Mouse (Mus musculus) cerebellum, postnatal 4 days (tissue): Measurements from ENCODE around the gene Map2k6.

Experiments
- DNase-seq, 2 experiments: peaks; one replicate each; pipeline ENCODE4 v3.0.0; 2022; ENCODE audit warnings: low spot score in 2 of 2, mixed read lengths in 1 of 2

The Map2k6 gene

GRCm38 (mm10) chr11:110403602-110404001 is 4.7 kb downstream of the Map2k6 start:
- DNase-seq: no peak

DNA sequence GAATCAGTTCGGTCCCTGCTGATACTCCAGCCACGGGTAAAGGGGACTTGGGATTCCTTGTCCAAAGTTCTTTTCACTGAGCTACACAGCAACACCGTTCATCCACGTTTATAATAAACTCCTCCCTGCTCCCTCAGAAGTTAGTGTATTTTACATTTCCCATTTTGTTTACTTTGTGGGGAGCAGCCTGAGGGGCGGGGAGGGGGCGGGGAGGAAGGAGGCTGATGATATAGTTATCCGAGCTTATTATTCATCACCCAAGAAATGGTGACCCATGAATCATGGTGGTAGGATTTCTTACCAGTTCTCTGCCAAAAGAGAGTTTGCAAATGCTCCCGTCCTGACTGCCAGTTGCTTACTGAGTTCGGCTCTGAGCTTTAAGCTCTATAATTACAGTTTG is 6.7 kb downstream of the Map2k6 start:
- no peak for DNase-seq

GRCm38 (mm10) chr11:110409131-110409530 is 10.2 kb downstream of the Map2k6 start:
- no peak for DNase-seq

DNA sequence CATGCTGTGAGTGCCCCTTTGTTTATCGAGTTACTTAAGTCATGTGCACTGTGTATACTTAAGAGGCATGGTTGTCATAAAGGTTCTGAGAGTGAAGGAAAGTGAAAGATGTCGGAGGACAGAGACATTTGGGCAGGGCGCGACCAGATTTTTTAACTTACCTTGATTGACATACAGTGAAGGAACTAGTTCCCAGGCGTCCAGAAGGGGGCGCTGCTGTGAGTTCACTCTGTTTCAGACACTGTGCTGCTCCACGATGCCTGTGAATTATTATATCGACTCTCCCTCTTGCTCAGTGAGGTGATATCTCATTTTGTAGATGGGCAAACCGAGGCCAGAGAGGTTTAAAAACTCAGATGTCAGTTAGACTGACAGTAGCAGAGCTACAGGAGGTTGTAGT is 10.9 kb downstream of the Map2k6 start:
- no peak for DNase-seq

GRCm38 (mm10) chr11:110411596-110411995 is 12.7 kb downstream of the Map2k6 start:
- DNase-seq: no peak

GRCm38 (mm10) chr11:110414263-110414662 is 15.3 kb downstream of the Map2k6 start:
- no peak for DNase-seq

DNA sequence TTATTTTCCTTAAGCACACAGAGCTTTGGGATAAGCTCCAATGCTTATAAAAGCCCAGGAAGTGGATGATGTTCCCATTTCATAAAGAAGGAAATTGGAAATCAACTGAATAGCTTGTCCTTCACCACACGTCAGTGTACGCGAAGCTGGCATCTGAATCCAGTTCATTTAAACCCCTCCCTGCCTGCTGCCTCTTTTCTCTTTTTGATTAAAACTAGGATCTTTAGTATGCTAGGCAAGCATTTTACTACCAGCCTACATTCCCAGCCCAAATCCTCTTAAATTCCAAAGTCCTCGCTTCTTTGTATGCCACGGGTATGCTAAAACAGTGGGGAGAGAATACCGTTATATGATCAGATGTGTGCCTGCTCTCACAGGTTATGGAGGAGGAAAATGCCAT is 17.8 kb downstream of the Map2k6 start:
- DNase-seq: no peak

GRCm38 (mm10) chr11:110420463-110420862 is 21.5 kb downstream of the Map2k6 start:
- no peak for DNase-seq

- no peak for DNase-seq
Measured at GRCm38 (mm10) chr11:110426572-110427145, 27.7 kb downstream of the Map2k6 start.

GRCm38 (mm10) chr11:110427159-110427561 is 28.2 kb downstream of the Map2k6 start:
- DNase-seq: no peak

DNA sequence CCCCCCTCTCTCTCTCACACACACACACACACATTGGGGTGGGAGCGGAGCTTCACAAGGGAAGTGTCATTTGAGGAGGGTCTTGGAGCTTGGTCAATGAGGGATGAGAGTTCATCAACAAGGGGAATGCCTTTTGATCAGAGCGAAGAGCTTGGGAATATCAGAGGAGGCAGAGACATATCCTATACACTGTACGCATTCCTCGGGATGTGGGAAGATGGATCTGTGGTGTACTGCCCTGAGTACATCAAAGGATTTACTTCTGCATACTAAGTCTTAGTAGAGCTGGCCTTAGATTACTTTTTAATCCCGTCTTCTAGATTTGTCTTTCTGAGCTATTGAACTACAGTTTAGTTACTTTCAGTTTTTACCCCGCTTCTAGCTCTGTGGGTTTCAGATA is 30.1 kb downstream of the Map2k6 start:
- no peak for DNase-seq

DNA sequence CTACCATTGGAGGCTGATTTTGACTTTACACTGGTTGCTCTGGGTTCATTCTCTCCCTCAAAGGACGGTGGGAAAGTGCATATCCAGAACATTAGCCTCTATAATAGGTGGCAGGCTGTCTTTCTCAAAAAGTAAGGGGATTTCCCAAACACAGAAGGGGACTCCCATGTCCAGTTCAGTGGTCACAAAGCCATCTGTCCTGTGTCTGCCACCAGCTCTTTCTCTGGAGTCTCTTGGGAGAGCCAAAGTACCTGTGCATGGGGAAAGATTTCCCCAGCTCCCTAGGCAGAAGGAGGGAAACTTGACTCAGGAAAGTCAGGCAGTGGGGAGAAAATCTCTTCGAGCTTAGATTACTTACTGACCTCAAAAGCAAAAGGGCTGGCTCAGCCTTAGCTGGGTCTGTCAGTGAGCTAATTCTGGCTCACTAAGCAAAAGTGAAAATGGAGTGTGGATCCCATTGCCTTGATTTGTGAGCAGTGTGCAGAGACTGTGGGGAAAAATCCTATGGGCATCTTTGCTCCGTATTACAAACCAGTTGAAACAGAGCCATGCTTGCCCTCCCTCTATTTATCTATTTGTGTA is 31.0 kb downstream of the Map2k6 start:
- DNase-seq: no peak

- DNase-seq: no peak
Measured at GRCm38 (mm10) chr11:110435839-110436556, 37.1 kb downstream of the Map2k6 start.

- no peak for DNase-seq
Measured at GRCm38 (mm10) chr11:110436998-110437397, 38.1 kb downstream of the Map2k6 start.

DNA sequence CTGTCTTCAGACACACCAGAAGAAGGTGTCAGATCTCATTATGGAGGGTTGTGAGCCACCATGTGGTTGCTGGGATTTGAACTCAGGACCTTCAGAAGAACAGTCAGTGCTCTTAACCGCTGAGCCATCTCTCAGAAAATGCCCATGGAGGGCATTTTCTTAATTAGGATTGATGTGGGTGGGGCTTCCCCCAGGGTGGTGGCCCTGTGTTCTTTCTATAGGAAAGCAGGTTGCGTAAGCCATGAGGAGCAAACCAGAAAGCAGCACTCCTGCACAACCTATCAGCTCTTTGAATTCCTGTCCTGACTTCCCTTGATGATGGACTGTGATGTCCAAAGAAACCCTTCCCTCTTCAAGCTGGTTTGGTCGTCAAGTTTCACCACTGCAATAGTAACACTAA is 39.2 kb downstream of the Map2k6 start:
- DNase-seq: no peak

DNA sequence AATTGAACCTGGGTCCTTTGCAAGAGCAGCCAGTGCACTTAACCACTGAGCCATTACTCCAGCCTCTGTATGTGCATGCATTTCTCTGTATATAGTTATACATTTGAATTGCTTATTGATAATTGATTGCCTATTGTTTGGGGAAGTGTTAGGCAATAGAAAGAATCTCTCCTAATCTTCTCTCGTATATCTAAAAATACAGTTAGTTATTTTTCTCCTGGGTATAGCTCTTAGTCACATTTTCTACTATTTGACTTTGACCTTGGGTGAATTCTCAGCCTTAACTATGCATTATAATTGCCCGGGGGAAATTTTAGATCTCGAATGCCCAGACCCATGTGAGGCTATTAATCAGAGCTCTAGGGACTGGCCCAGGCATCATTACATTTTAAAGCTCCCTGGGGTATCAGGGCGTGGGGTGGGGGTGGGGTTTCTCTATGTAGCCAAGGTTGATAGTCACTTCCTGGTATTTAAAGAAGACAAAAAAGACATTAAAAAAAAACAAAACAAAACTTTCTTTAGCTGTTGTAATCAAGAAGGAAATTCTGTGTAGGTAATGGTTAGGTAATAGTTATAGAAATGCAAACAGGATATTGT is 39.9 kb downstream of the Map2k6 start:
- DNase-seq: no peak

- DNase-seq: no peak
Measured at GRCm38 (mm10) chr11:110439354-110439753, 40.4 kb downstream of the Map2k6 start.

- DNase-seq: no peak
Measured at GRCm38 (mm10) chr11:110444576-110444975, 45.7 kb downstream of the Map2k6 start.

DNA sequence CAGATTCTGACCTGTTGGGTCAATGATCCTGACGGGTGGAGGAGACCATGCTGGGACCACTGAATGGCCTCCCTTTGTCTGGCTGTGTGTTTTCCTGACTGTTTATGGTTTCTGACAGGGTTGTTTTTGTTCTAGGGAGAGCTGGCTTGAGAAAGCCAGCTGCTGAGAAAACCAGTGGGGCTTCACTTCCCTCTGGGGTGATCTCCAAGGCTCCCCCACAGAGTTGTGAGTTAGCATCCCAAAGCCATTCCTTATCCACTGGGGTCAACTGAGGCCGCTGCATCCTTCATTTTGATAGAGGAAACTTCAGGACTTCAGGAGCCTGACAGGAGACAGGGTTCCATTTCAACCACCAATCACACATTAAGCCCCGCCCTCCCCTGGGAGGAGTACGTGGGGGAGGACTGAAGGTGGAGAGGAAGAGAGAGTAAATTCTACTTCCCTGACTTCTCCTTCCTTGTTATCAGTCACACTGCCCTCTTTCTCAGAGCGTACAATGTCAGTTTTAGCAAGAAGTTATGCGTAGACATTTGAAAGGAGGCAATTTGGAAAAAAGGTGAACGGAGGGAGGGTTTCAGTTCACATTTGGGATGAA is 49.3 kb downstream of the Map2k6 start:
- no peak for DNase-seq

DNA sequence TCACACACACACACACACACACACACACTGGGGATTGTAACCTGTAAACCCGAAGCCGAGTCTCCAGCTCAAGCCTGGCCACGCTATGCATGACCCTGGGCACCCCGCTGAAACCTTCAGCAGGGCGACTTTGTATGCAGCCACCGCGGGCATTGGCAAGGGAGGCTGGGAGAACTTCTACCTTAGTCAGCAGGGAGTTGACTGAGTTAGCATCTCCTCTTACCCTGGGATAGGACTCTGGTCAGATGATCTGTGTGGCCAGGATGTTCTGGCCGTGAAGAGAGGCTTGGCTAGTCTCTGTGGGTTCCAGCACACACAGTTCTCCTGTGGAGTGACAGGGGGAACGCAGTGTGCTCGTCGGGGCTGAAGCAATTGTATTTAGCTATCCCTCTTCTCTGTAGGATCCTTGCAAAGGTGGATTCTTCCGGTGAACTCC is 49.8 kb downstream of the Map2k6 start:
- no peak for DNase-seq

GRCm38 (mm10) chr11:110449183-110449582 is 50.3 kb downstream of the Map2k6 start:
- DNase-seq: no peak

DNA sequence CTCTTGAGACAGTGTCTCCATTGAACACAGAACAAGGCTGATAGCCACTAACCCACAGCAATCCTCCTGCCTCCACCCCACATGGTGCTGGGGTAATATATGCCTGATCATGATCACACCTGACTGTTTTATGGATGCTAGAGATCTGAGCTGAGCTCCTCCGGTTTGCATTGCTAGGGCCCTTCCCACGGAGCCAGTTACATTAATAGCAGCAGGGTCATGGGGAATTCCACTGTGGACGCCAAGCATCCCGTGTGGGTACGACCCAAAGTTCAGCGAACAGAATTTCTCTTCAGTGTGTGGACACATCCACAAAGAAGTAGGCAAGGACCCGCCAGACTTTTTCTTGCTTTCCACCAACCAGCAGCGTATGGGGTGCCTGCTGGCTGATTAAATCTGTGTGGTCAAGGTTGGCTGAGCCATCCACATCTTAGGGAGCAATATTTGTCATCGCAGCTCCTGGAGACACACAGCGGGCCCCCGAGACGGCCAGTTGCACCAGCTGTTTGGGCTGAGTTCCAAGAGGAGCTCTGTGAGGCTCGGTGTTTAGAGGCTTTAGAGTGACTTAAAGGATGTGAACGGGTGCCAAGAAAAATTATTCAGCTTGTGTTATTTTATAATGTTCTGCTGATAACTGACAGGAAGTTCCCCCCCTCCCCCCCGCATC is 51.3 kb downstream of the Map2k6 start:
- no peak for DNase-seq
